Mouse (Mus musculus) midbrain, postnatal 0 days (tissue): ENCODE measurements around the gene Arid1b. TPM values are rescaled to one million over a fixed set of nuclear protein-coding genes. Genes with fewer than 3 reads are reported as not detected.

ENCODE experiments used
- ATAC-seq: fragments of 200-750 bp; cut with Nextera tagmentation; 2 replicates; pipeline ENCODE4 v1.8.0; 2017; ENCODE audit warnings: moderate number of reproducible peaks, mild to moderate bottlenecking, moderate TSS enrichment, moderate library complexity; ENCODE audit not compliant: low FRiP score
- DNase-seq: peaks from one replicate; pipeline ENCODE4 v3.0.0-alpha.2; 2015; ENCODE audit warnings: low spot score
- H3K27ac ChIP-seq: fragments of 300-500 bp; sonication (generic); 2 replicates; pipeline ENCODE4 v1.5.1; 2014; ENCODE audit warnings: low read depth, mild to moderate bottlenecking, low read length, mixed read lengths
- H3K27me3 ChIP-seq: fragments of 300-500 bp; sonication (generic); 2 replicates; pipeline ENCODE4 v1.6.1; 2014; ENCODE audit warnings: low read length, control low read depth, mixed read lengths; ENCODE audit not compliant: insufficient read depth
- H3K36me3 ChIP-seq: fragments of 300-500 bp; sonication (generic); 2 replicates; pipeline ENCODE4 v1.6.1; 2014; ENCODE audit warnings: low read length, control low read depth, mixed read lengths; ENCODE audit not compliant: insufficient read depth
- H3K4me1 ChIP-seq: fragments of 300-500 bp; sonication (generic); 2 replicates; pipeline ENCODE4 v1.6.1; 2014; ENCODE audit warnings: mild to moderate bottlenecking, control low read depth, antibody characterized with exemption, low read length, mixed read lengths; ENCODE audit not compliant: insufficient read depth
- H3K4me2 ChIP-seq: fragments of 300-500 bp; sonication (generic); 2 replicates; pipeline ENCODE4 v1.6.1; 2014; ENCODE audit warnings: low read depth, mild to moderate bottlenecking, low read length, mixed read lengths; ENCODE audit not compliant: poor library complexity, severe bottlenecking
- H3K4me3 ChIP-seq: fragments of 300-500 bp; sonication (generic); 2 replicates; pipeline ENCODE4 v1.5.1; 2014; ENCODE audit warnings: low read depth, mild to moderate bottlenecking, low read length, moderate library complexity
- H3K9ac ChIP-seq: fragments of 300-500 bp; sonication (generic); replicated peaks from 2 replicates; pipeline ENCODE4 v1.6.1; 2014; ENCODE audit warnings: mild to moderate bottlenecking, low read length, moderate library complexity, mixed read lengths; ENCODE audit not compliant: poor library complexity, severe bottlenecking
- H3K9me3 ChIP-seq: fragments of 300-500 bp; sonication (generic); 2 replicates; pipeline ENCODE4 v1.6.1; 2016; ENCODE audit warnings: low read length, control low read depth
- CTCF ChIP-seq: IDR thresholded peaks from 2 replicates; pipeline ENCODE4 v1.5.1; 2016; ENCODE audit warnings: antibody characterized with exemption, mild to moderate bottlenecking
- WGBS: fragments of 180-500 bp; shearing (Covaris S2); extraction: QIAGEN DNeasy Blood & Tissue Kit; methylation state at CpG from one replicate; pipeline ENCODE4 v1.1.7; 2014; 5-methylcytosine and 5-hydroxymethylcytosine counted together
- polyA plus RNA-seq: library from polyadenylated mRNA; unstranded; fragments of >200 nt; fragmentation: Nextera tagmentation; extraction: Ambion mirVana; gene quantifications from 2 replicates; pipeline ENCODE4 v1.2.1, GENCODE M21; 2015
- total RNA-seq: library from RNA; depleted of rRNA; stranded (reverse); fragments of >200 nt; gene quantifications from 2 replicates; pipeline ENCODE4 v1.2.3, GENCODE M21; 2014

Gene Arid1b
- total and polyA plus RNA-seq, 2 experiments from 2014 or later: 11.9 to 73.3 TPM

DNA sequence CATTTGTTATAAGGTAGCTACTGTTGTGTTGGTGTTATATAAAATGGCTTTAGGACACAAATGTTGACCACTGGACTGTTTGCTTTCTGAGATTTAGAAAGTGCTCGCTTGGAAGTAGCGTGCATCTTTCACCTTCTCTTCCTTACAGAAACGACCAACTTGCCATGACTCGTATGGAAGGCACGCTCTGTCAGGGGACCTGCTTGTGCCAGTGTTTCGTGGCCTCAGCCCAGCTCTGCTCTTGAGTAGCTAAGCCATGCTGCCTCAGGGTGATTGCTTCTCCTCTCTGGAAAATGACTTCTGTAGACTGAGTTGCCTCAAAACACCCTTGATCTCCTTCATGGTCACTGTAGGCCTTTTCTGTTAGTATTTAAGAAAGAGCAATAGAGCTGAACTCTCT lies 137.6 kb downstream of the Arid1b start:
- Histone ChIP-seq H3K9ac (no peak overlapping the region), H3K4me3 (no peak overlapping the region), H3K27me3 (no peaks in the 10 kb centered on the region), H3K4me1 (peaks cover 4% of the 10 kb centered on the region; the same call in 1 of the 2 replicates), H3K27ac (no peak overlapping the region), H3K36me3 (no peaks in the 10 kb centered on the region), H3K9me3 (no peaks in the 10 kb centered on the region), H3K4me2 (no peak overlapping the region)
- TF ChIP-seq CTCF: no peak
- no peak for ATAC-seq
- WGBS: 93% methylated on average over 6 of the region's 6 CpGs
- no peak for DNase-seq

- Histone ChIP-seq H3K4me3 (no peak overlapping the region), H3K4me2 (no peak overlapping the region), H3K27me3 (no peaks in the 10 kb centered on the region), H3K4me1 (0 out of 2 replicates have a peak, but pooled peaks cover under 1% of the 10 kb centered on the region), H3K9me3 (no peaks in the 10 kb centered on the region), H3K36me3 (no peaks in the 10 kb centered on the region), H3K27ac (no peak overlapping the region), H3K9ac (no peak overlapping the region)
- ATAC-seq: no peak
- 91% methylated on average over 14 of the region's 14 CpGs for WGBS
- TF ChIP-seq CTCF: no peak
- DNase-seq: no peak
Observed at GRCm38 (mm10) chr17:5132296-5132986, 138.3 kb downstream of the Arid1b start.

- Histone ChIP-seq H3K27ac (no peak overlapping the region), H3K36me3 (no peaks in the 10 kb centered on the region)
- WGBS: 83% methylated on average over 7 of the region's 7 CpGs
Observed at GRCm38 (mm10) chr17:5132987-5133355, 138.8 kb downstream of the Arid1b start.

DNA sequence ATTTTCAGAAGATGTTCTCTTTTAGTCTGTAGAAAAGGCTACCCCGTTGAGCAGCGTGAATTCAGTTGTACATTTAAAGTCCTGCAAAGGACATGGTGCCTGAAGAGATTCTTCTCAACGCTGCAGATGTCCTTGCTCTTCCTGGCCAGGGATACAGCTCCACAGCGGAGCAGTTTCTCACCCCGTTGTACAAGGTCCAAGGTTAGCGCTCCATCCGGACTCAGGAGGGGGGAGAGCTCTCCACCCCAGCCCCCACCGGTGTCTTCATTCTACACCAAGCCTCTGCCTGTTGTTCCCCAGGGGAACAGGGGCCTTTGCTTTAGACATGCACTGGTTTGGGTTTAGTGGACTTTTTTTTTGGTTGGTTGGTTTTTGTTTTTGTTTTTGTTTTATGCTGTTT lies 139.7 kb downstream of the Arid1b start:
- Histone ChIP-seq H3K9ac (no peak overlapping the region), H3K4me3 (no peak overlapping the region), H3K36me3 (no peaks in the 10 kb centered on the region), H3K4me2 (no peak overlapping the region), H3K27me3 (no peaks in the 10 kb centered on the region), H3K27ac (no peak overlapping the region), H3K4me1 (peaks cover 9% of the 10 kb centered on the region; the same call in 1 of the 2 replicates), H3K9me3 (no peaks in the 10 kb centered on the region)
- ATAC-seq (no peak), DNase-seq (no peak)
- no peak for TF ChIP-seq CTCF
- 64% methylated on average over 8 of the region's 8 CpGs for WGBS

More at GRCm38 (mm10) chr17:5132987-5133355, 138.8 kb downstream of the Arid1b start:
- no peak for DNase-seq
- Histone ChIP-seq H3K4me1 (peaks cover 3% of the 10 kb centered on the region; the same call in 1 of the 2 replicates), H3K9me3 (no peaks in the 10 kb centered on the region), H3K4me2 (no peak overlapping the region), H3K4me3 (no peak overlapping the region), H3K27me3 (no peaks in the 10 kb centered on the region), H3K9ac (no peak overlapping the region)
- ATAC-seq: no peak
- no peak for TF ChIP-seq CTCF

- no peak for DNase-seq
- Histone ChIP-seq H3K4me3 (no peak overlapping the region), H3K27me3 (no peaks in the 10 kb centered on the region), H3K27ac (no peak overlapping the region), H3K4me2 (no peak overlapping the region), H3K4me1 (peaks cover 9% of the 10 kb centered on the region; the same call in 1 of the 2 replicates), H3K9ac (no peak overlapping the region), H3K9me3 (no peaks in the 10 kb centered on the region), H3K36me3 (no peaks in the 10 kb centered on the region)
- ATAC-seq: no peak
- 65% methylated on average over 8 of the region's 8 CpGs for WGBS
- no peak for TF ChIP-seq CTCF
Observed at GRCm38 (mm10) chr17:5134271-5134670, 140.1 kb downstream of the Arid1b start.

GRCm38 (mm10) chr17:5137936-5138335 lies 143.8 kb downstream of the Arid1b start:
- no peak overlapping the region for H3K4me3 ChIP-seq
- H3K9me3 ChIP-seq: no peaks in the 10 kb centered on the region
- WGBS: 73% methylated on average over 3 of the region's 3 CpGs
- no peaks in the 10 kb centered on the region for H3K36me3 ChIP-seq
- H3K27me3 ChIP-seq: no peaks in the 10 kb centered on the region
- H3K4me2 ChIP-seq: no peak overlapping the region
- H3K27ac ChIP-seq: no peak overlapping the region
- TF ChIP-seq CTCF: no peak
- no peak for DNase-seq
- H3K4me1 ChIP-seq: peaks cover 14% of the 10 kb centered on the region
- no peak overlapping the region for H3K9ac ChIP-seq
- ATAC-seq: no peak
